Mouse (Mus musculus) hindbrain, postnatal 0 days (tissue): ENCODE measurements around the gene Ccdc141. TPM values are rescaled to one million over a fixed set of nuclear protein-coding genes. Genes with fewer than 3 reads are reported as not detected.

Experiments
- ATAC-seq: fragments of 200-750 bp; cut with Nextera tagmentation; 2 replicates; pipeline ENCODE4 v1.8.0; 2017; ENCODE audit warnings: mild to moderate bottlenecking, moderate TSS enrichment, moderate library complexity
- DNase-seq: peaks from one replicate; pipeline ENCODE4 v3.0.0-alpha.2; 2015; ENCODE audit warnings: low spot score
- H3K27ac ChIP-seq: fragments of 300-500 bp; sonication (generic); 2 replicates; pipeline ENCODE4 v1.5.1; 2014; ENCODE audit warnings: mild to moderate bottlenecking
- H3K27me3 ChIP-seq: fragments of 300-500 bp; sonication (generic); 2 replicates; pipeline ENCODE4 v1.6.1; 2014; ENCODE audit warnings: low read length, mixed read lengths; ENCODE audit not compliant: insufficient read depth
- H3K36me3 ChIP-seq: fragments of 300-500 bp; sonication (generic); 2 replicates; pipeline ENCODE4 v1.6.1; 2014; ENCODE audit warnings: low read length, mixed read lengths; ENCODE audit not compliant: insufficient read depth
- H3K4me1 ChIP-seq: fragments of 300-500 bp; sonication (generic); 2 replicates; pipeline ENCODE4 v1.6.1; 2014; ENCODE audit warnings: antibody characterized with exemption, low read length, mixed read lengths; ENCODE audit not compliant: insufficient read depth
- H3K4me2 ChIP-seq: fragments of 300-500 bp; sonication (generic); 2 replicates; pipeline ENCODE4 v1.6.1; 2014; ENCODE audit warnings: low read depth, mild to moderate bottlenecking, low read length, moderate library complexity, mixed read lengths
- H3K4me3 ChIP-seq: fragments of 300-500 bp; sonication (generic); 2 replicates; pipeline ENCODE4 v1.5.1; 2014; ENCODE audit warnings: low read length
- H3K9ac ChIP-seq: fragments of 300-500 bp; sonication (generic); replicated peaks from 2 replicates; pipeline ENCODE4 v1.6.1; 2014; ENCODE audit warnings: mild to moderate bottlenecking, low read length, moderate library complexity, mixed read lengths
- H3K9me3 ChIP-seq: fragments of 300-500 bp; sonication (generic); 2 replicates; pipeline ENCODE4 v1.6.1; 2016; ENCODE audit warnings: low read length, mixed read lengths
- CTCF ChIP-seq: IDR thresholded peaks from 2 replicates; pipeline ENCODE4 v1.5.1; 2016; ENCODE audit warnings: antibody characterized with exemption, control low read depth, low read depth
- WGBS: fragments of 180-500 bp; shearing (Covaris S2); extraction: QIAGEN DNeasy Blood & Tissue Kit; methylation state at CpG from one replicate; pipeline ENCODE4 v1.1.7; 2014; 5-methylcytosine and 5-hydroxymethylcytosine counted together
- microRNA-seq, 2 experiments: library from miRNA; unstranded; fragments of <30 nt; microRNA quantifications; one replicate each; pipeline ENCODE4; 2016
- polyA plus RNA-seq: library from polyadenylated mRNA; unstranded; fragments of >200 nt; fragmentation: Nextera tagmentation; extraction: Ambion mirVana; gene quantifications from 2 replicates; pipeline ENCODE4 v1.2.1, GENCODE M21; 2015
- total RNA-seq: library from RNA; depleted of rRNA; stranded (reverse); fragments of >200 nt; gene quantifications from 2 replicates; pipeline ENCODE4 v1.2.3, GENCODE M21; 2014; rRNA removed

Gene Ccdc141
- total and polyA plus RNA-seq, 2 experiments from 2014 or later, result 10.1 to 20.0 TPM

- no peaks in the 10 kb centered on the region for H3K27me3 ChIP-seq
- no peak overlapping the region for H3K27ac ChIP-seq
- no peaks in the 10 kb centered on the region for H3K4me1 ChIP-seq
- H3K9ac ChIP-seq, result no peak overlapping the region
- no peak for TF ChIP-seq CTCF
- ATAC-seq (no peak), DNase-seq (no peak)
- H3K36me3 ChIP-seq, result no peaks in the 10 kb centered on the region
- no peaks in the 10 kb centered on the region for H3K9me3 ChIP-seq
- H3K4me2 ChIP-seq, result no peak overlapping the region
- 79% methylated on average over 21 of the region's 21 CpGs for WGBS
- H3K4me3 ChIP-seq, result no peak overlapping the region
Observed at GRCm38 (mm10) chr2:76969637-76970036, 200.8 kb downstream of the Ccdc141 start.

GRCm38 (mm10) chr2:76968919-76969318, 201.5 kb downstream of the Ccdc141 start:
- TF ChIP-seq CTCF, result peak; percentile 83
- WGBS, result 25% methylated on average over 8 of the region's 8 CpGs
- Histone ChIP-seq H3K4me2 (no peak overlapping the region), H3K4me1 (no peaks in the 10 kb centered on the region), H3K27ac (no peak overlapping the region), H3K4me3 (no peak overlapping the region), H3K9ac (no peak overlapping the region), H3K36me3 (no peaks in the 10 kb centered on the region), H3K27me3 (no peaks in the 10 kb centered on the region), H3K9me3 (no peaks in the 10 kb centered on the region)
- DNase-seq (peak; percentile 89), ATAC-seq (peak; percentile 85)

DNA sequence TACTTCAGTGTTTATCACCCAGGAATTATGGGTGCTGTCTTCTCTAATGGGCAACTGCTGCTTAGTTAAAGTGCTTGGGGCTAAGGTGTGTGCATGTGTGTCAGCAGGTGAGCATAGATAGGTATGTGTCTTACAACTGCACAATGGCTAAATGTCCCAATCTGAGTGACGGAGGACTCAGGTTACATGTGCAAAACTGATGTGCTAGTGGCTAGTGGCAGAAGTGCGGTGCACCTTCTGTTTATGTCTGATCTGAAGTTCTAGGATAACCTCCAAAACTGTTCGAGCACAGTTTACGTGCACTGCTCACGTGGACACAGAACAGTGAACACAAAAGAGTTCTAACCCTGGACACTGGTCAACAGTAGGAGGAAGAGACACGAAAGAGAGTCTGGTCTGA, 203.9 kb downstream of the Ccdc141 start:
- DNase-seq (no peak), ATAC-seq (no peak)
- no peak for TF ChIP-seq CTCF
- H3K9ac ChIP-seq, result no peak overlapping the region
- no peaks in the 10 kb centered on the region for H3K36me3 ChIP-seq
- H3K27me3 ChIP-seq, result no peaks in the 10 kb centered on the region
- H3K4me2 ChIP-seq, result no peak overlapping the region
- no peak overlapping the region for H3K27ac ChIP-seq
- 90% methylated on average over 6 of the region's 6 CpGs for WGBS
- H3K4me3 ChIP-seq, result no peak overlapping the region
- no peaks in the 10 kb centered on the region for H3K4me1 ChIP-seq
- no peaks in the 10 kb centered on the region for H3K9me3 ChIP-seq

DNA sequence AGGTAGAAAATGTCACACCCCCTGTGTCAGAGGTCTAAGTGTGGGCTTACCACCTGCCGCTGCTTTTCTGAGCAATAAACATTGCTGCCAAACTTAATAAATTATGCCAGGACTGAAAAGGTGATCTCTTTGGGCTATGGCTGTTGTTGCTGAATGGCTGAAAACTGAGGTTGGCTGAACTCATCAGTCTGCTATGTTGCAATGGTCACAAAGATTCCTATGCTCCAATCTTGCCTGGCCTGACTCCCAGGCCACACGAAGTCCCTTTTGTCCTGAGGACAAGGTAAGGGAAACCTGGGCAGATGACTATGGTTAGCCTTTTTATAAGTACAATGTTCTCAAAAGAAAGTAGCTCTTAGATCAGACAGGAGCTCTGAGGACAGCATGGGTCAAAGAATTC, 204.4 kb downstream of the Ccdc141 start:
- H3K27ac ChIP-seq, result no peak overlapping the region

DNA sequence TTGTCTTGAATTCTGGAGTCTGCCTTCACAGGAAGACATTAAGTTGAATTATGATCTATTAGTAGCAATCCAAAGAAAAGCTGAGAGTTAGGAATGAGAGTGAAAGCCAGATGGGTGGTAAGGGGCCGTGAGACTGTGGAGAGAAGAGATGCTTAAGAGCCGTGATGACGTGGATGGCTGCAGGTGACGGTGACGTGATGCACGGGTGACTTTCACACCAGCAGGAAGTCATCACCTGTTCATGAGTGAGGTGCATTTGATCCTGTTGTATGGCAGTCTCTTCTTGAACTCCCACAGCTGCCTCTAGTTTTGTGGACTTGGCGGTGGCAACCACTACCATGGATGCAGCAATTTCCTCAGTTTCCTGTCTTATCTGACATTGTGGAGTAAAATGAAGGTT, 204.9 kb downstream of the Ccdc141 start:
- DNase-seq, result no peak
- TF ChIP-seq CTCF, result no peak

More for the DNA sequence above, 204.4 kb downstream of the Ccdc141 start:
- WGBS, result 79% methylated on average over 2 of the region's 2 CpGs
- TF ChIP-seq CTCF, result no peak
- no peaks in the 10 kb centered on the region for H3K27me3 ChIP-seq
- H3K9me3 ChIP-seq, result no peaks in the 10 kb centered on the region
- H3K4me2 ChIP-seq, result no peak overlapping the region
- DNase-seq, result no peak
- H3K4me3 ChIP-seq, result no peak overlapping the region
- H3K36me3 ChIP-seq, result no peaks in the 10 kb centered on the region
- no peak overlapping the region for H3K9ac ChIP-seq
- no peak for ATAC-seq
- no peaks in the 10 kb centered on the region for H3K4me1 ChIP-seq

DNA sequence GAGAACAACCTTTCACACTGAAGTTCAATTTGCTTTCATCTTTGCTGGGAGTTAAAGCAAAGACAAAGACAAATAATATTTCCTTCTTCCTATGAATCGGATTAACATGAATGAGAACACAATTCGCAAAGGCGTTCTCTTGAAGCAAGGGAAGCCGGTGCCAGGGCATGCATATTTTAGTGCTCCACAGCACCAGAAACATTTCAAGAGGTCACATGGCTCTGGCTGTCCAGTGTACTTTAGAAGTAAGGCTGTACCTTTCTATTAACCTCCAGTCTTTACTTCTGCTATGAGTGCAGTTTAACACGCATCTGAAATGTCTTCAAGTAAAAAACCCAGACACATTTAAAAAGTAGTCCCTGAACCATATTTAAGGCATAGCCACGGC, 208.4 kb downstream of the Ccdc141 start:
- no peak for DNase-seq
- Histone ChIP-seq H3K4me1 (no peaks in the 10 kb centered on the region), H3K4me2 (no peak overlapping the region), H3K9me3 (no peaks in the 10 kb centered on the region), H3K27ac (no peak overlapping the region), H3K36me3 (no peaks in the 10 kb centered on the region), H3K4me3 (no peak overlapping the region), H3K27me3 (no peaks in the 10 kb centered on the region), H3K9ac (no peak overlapping the region)
- no peak for TF ChIP-seq CTCF
- 79% methylated on average over 6 of the region's 6 CpGs for WGBS
- no peak for ATAC-seq

More for the DNA sequence above, 204.9 kb downstream of the Ccdc141 start:
- no peaks in the 10 kb centered on the region for H3K9me3 ChIP-seq
- no peak overlapping the region for H3K4me2 ChIP-seq
- no peak for ATAC-seq
- 93% methylated on average over 7 of the region's 7 CpGs for WGBS
- no peaks in the 10 kb centered on the region for H3K4me1 ChIP-seq
- H3K27me3 ChIP-seq, result no peaks in the 10 kb centered on the region
- no peak overlapping the region for H3K4me3 ChIP-seq
- no peak overlapping the region for H3K9ac ChIP-seq
- no peak overlapping the region for H3K27ac ChIP-seq
- H3K36me3 ChIP-seq, result no peaks in the 10 kb centered on the region

GRCm38 (mm10) chr2:76961420-76962044, 208.9 kb downstream of the Ccdc141 start:
- H3K9ac ChIP-seq, result no peak overlapping the region
- H3K4me1 ChIP-seq, result no peaks in the 10 kb centered on the region
- no peak for TF ChIP-seq CTCF
- no peak overlapping the region for H3K27ac ChIP-seq
- H3K27me3 ChIP-seq, result no peaks in the 10 kb centered on the region
- DNase-seq, result no peak
- no peaks in the 10 kb centered on the region for H3K9me3 ChIP-seq
- H3K4me2 ChIP-seq, result no peak overlapping the region
- ATAC-seq, result no peak
- no peaks in the 10 kb centered on the region for H3K36me3 ChIP-seq
- no peak overlapping the region for H3K4me3 ChIP-seq
- 81% methylated on average over 10 of the region's 10 CpGs for WGBS

Small RNA genes within 50 kb of the gene (microRNA-seq; reads per million reads assigned to microRNA genes)
- gene Gm44360, result 0 reads per million in 2 experiments

Other genes with a start within 250 kb of the Ccdc141 start
- gene Ttn, start 188.1 kb downstream of the Ccdc141 start, total RNA-seq, result 0.58 and 11.1 TPM in 2 replicates
- gene Ttn, start 188.1 kb downstream of the Ccdc141 start, polyA plus RNA-seq, result 0.64 and 0.73 TPM in 2 replicates
- 40.8 and 41.3 TPM in 2 replicates for gene Sestd1, start 110.0 kb upstream of the Ccdc141 start, total RNA-seq
- 21.0 and 22.8 TPM in 2 replicates for gene Sestd1, start 110.0 kb upstream of the Ccdc141 start, polyA plus RNA-seq